In genomic region chr17:46513329-46513728, GRCm38 (mm10) we compare ENCODE assay signal across 19 mouse cellular contexts. TPM values are rescaled to one million over a fixed set of nuclear protein-coding genes. Genes with fewer than 3 reads are reported as not detected.
A peak's percentile ranks its signal among the peaks of the same experiment; 100 is the strongest.
DNase-seq lines count a peak whose midpoint lies in the region; ATAC-seq and TF ChIP-seq lines count a peak whose summit lies in the region.
"Had no signal": no experiment of that assay in that cellular context is flagged by ENCODE, and none has a peak within 500 bp of the region (broad histone marks: within the 10 kb centered on the region; RNA-seq: fewer than 3 reads in every experiment).

No protein-coding gene starts in this region.

- intact Hi-C loops in heart, postnatal 10 days (cut with DNase I) = no loop called here

- H3K9ac ChIP-seq in forebrain, embryonic 15.5 days (replicated peaks) = no peak overlapping the region
- H3K9ac ChIP-seq in forebrain, embryonic 13.5 days = no peak overlapping the region
- no peak overlapping the region for H3K9ac ChIP-seq in kidney, postnatal 0 days (ENCODE audit: low read depth, low read length)
- H3K9ac ChIP-seq in midbrain, embryonic 15.5 days = no peak overlapping the region
- H3K9ac ChIP-seq: heart, embryonic 15.5 days; hindbrain, embryonic 13.5 days; limb, embryonic 12.5 days had no signal

- no peaks in the 10 kb centered on the region for H3K4me1 ChIP-seq in forebrain, embryonic 15.5 days
- H3K4me1 ChIP-seq in forebrain, embryonic 13.5 days = no peaks in the 10 kb centered on the region
- H3K4me1 ChIP-seq in kidney, postnatal 0 days (replicated peaks; ENCODE audit: insufficient read depth, low read length) = no peaks in the 10 kb centered on the region
- H3K4me1 ChIP-seq in midbrain, embryonic 15.5 days = no peaks in the 10 kb centered on the region
- peaks cover 2% of the 10 kb centered on the region; the same call in 1 of the 2 replicates for H3K4me1 ChIP-seq in midbrain, embryonic 10.5 days
- H3K4me1 ChIP-seq: heart, embryonic 15.5 days; limb, embryonic 12.5 days had no signal

- peak; percentile 57 for ATAC-seq in forebrain, embryonic 15.5 days (replicated peaks)
- ATAC-seq in forebrain, embryonic 13.5 days = no peak
- ATAC-seq in kidney, postnatal 0 days (replicated peaks; ENCODE audit: low FRiP score, low read depth) = no peak
- peak; percentile 57; the same call in 1 of the 2 replicates for ATAC-seq in midbrain, embryonic 15.5 days (replicated peaks)
- no peak for ATAC-seq in granulocyte monocyte progenitor cell, adult 5-6 weeks (replicated peaks; ENCODE audit: poor library complexity, severe bottlenecking)
- ATAC-seq: intestine, embryonic 16.5 days had no signal

- H3K27ac ChIP-seq in forebrain, embryonic 15.5 days (replicated peaks) = no peak overlapping the region
- H3K27ac ChIP-seq in forebrain, embryonic 13.5 days = no peak overlapping the region
- no peak overlapping the region for H3K27ac ChIP-seq in kidney, postnatal 0 days
- no peak overlapping the region for H3K27ac ChIP-seq in midbrain, embryonic 15.5 days
- H3K27ac ChIP-seq in midbrain, embryonic 10.5 days (replicated peaks) = no peak overlapping the region
- H3K27ac ChIP-seq: heart, adult 2 months; heart, embryonic 15.5 days; hindbrain, embryonic 13.5 days; limb, embryonic 12.5 days had no signal

- H3K4me3 ChIP-seq in forebrain, embryonic 15.5 days = no peak overlapping the region
- H3K4me3 ChIP-seq in forebrain, embryonic 13.5 days = no peak overlapping the region
- no peak overlapping the region for H3K4me3 ChIP-seq in kidney, postnatal 0 days (replicated peaks; ENCODE audit: low read depth, low read length)
- no peak overlapping the region for H3K4me3 ChIP-seq in midbrain, embryonic 15.5 days
- H3K4me3 ChIP-seq in midbrain, embryonic 10.5 days = no peak overlapping the region
- H3K4me3 ChIP-seq: heart, adult 2 months; heart, embryonic 15.5 days; hindbrain, embryonic 13.5 days; limb, embryonic 12.5 days had no signal

- peak; percentile 30 for DNase-seq in kidney, postnatal 0 days (ENCODE audit: low spot score)
- no peak for DNase-seq in kidney, adult 18-20 months
- DNase-seq in midbrain, embryonic 10.5 days (ENCODE audit: low spot score) = no peak
- DNase-seq in heart, postnatal 10 days = no peak
- DNase-seq: cerebellum, adult 9-10 months; heart, adult 2 months; layer of hippocampus, adult 9-11 months; right cerebral cortex, postnatal 4 days; thymus, postnatal 14 days had no signal

- no peak overlapping the region for H3K4me2 ChIP-seq in forebrain, embryonic 15.5 days (replicated peaks)
- H3K4me2 ChIP-seq in forebrain, embryonic 13.5 days = no peak overlapping the region
- H3K4me2 ChIP-seq in kidney, postnatal 0 days (ENCODE audit: low read length) = no peak overlapping the region
- no peak overlapping the region for H3K4me2 ChIP-seq in midbrain, embryonic 15.5 days
- H3K4me2 ChIP-seq: heart, embryonic 15.5 days; hindbrain, embryonic 13.5 days; limb, embryonic 12.5 days had no signal

- no peaks in the 10 kb centered on the region for H3K27me3 ChIP-seq in forebrain, embryonic 15.5 days
- no peaks in the 10 kb centered on the region for H3K27me3 ChIP-seq in forebrain, embryonic 13.5 days
- no peaks in the 10 kb centered on the region for H3K27me3 ChIP-seq in kidney, postnatal 0 days (ENCODE audit: insufficient read depth, low read length)
- no peaks in the 10 kb centered on the region for H3K27me3 ChIP-seq in midbrain, embryonic 15.5 days (replicated peaks)
- H3K27me3 ChIP-seq in midbrain, embryonic 10.5 days (ENCODE audit: low read depth, poor library complexity, severe bottlenecking) = no peaks in the 10 kb centered on the region
- H3K27me3 ChIP-seq: heart, embryonic 15.5 days; hindbrain, embryonic 13.5 days; limb, embryonic 12.5 days had no signal

- H3K36me3 ChIP-seq in forebrain, embryonic 15.5 days = peaks cover under 1% of the 10 kb centered on the region; the same call in 1 of the 2 replicates
- 0 out of 2 replicates have a peak, but pooled peaks cover 6% of the 10 kb centered on the region for H3K36me3 ChIP-seq in forebrain, embryonic 13.5 days (ENCODE audit: poor library complexity, severe bottlenecking)
- H3K36me3 ChIP-seq in kidney, postnatal 0 days (ENCODE audit: insufficient read depth, low read length) = no peaks in the 10 kb centered on the region
- H3K36me3 ChIP-seq in midbrain, embryonic 15.5 days (replicated peaks) = peaks cover 4% of the 10 kb centered on the region; the same call in 1 of the 2 replicates
- H3K36me3 ChIP-seq in midbrain, embryonic 10.5 days = no peaks in the 10 kb centered on the region
- H3K36me3 ChIP-seq: heart, embryonic 15.5 days; limb, embryonic 12.5 days had no signal

- H3K9me3 ChIP-seq in forebrain, embryonic 15.5 days = no peaks in the 10 kb centered on the region
- H3K9me3 ChIP-seq in forebrain, embryonic 13.5 days (replicated peaks) = no peaks in the 10 kb centered on the region
- no peaks in the 10 kb centered on the region for H3K9me3 ChIP-seq in kidney, postnatal 0 days (replicated peaks; ENCODE audit: low read length)
- H3K9me3 ChIP-seq in midbrain, embryonic 15.5 days = no peaks in the 10 kb centered on the region
- H3K9me3 ChIP-seq in midbrain, embryonic 10.5 days (replicated peaks) = no peaks in the 10 kb centered on the region
- H3K9me3 ChIP-seq: heart, embryonic 15.5 days; hindbrain, embryonic 13.5 days; limb, embryonic 12.5 days had no signal

- WGBS in forebrain, embryonic 15.5 days = 67% methylated on average over 2 of the region's 2 CpGs
- 72% methylated on average over 2 of the region's 2 CpGs for WGBS in forebrain, embryonic 13.5 days
- 68% methylated on average over 2 of the region's 2 CpGs for WGBS in kidney, postnatal 0 days
- 64% methylated on average over 2 of the region's 2 CpGs for WGBS in midbrain, embryonic 15.5 days
- WGBS in midbrain, embryonic 10.5 days = 63% methylated on average over 2 of the region's 2 CpGs

- no peak for TF ChIP-seq CTCF in kidney, postnatal 0 days (IDR thresholded peaks at IDR 0.05; ENCODE audit: low read depth)

RNA-seq across cellular contexts. Expression of gene Dnph1, which starts 16.8 kb away (rescaled TPM):
- 32.1 and 33.3 TPM in 2 replicates for polyA plus RNA-seq in forebrain, embryonic 15.5 days (2015; fragmentation: Nextera tagmentation; extraction: Ambion mirVana)
- polyA plus RNA-seq in forebrain, embryonic 13.5 days (2015; fragmentation: Nextera tagmentation; extraction: Ambion mirVana) = 51.2 and 59.0 TPM in 2 replicates
- polyA plus RNA-seq in kidney, postnatal 0 days (2015; fragmentation: Nextera tagmentation; extraction: Ambion mirVana) = 31.8 and 32.7 TPM in 2 replicates
- polyA plus RNA-seq in midbrain, embryonic 15.5 days (2015; fragmentation: Nextera tagmentation; extraction: Ambion mirVana) = 14.5 and 17.3 TPM in 2 replicates
- polyA plus RNA-seq in midbrain, embryonic 10.5 days (2016; fragmentation: Nextera tagmentation; extraction: Ambion mirVana) = 85.2 and 98.4 TPM in 2 replicates
- 1 to 10 TPM; 3.7 to 4.0 TPM for total RNA-seq in heart, postnatal 10 days (2021)
- total RNA-seq in granulocyte monocyte progenitor cell, adult 5-6 weeks (2014; fragmentation: Nextera tagmentation) = 33.1 and 50.1 TPM in 2 replicates
- total RNA-seq in granulocyte monocyte progenitor cell, adult 5-6 weeks (2017) = 18.8 and 25.8 TPM in 2 replicates

RNA-seq across cellular contexts. Expression of gene Ttbk1, which starts 25.9 kb away (rescaled TPM):
- polyA plus RNA-seq in forebrain, embryonic 15.5 days (2015; fragmentation: Nextera tagmentation; extraction: Ambion mirVana) = 6.5 and 7.5 TPM in 2 replicates
- polyA plus RNA-seq in forebrain, embryonic 13.5 days (2015; fragmentation: Nextera tagmentation; extraction: Ambion mirVana) = 3.7 and 4.1 TPM in 2 replicates
- polyA plus RNA-seq in kidney, postnatal 0 days (2015; fragmentation: Nextera tagmentation; extraction: Ambion mirVana) = 0.10 and 0.11 TPM in 2 replicates
- 8.7 and 9.0 TPM in 2 replicates for polyA plus RNA-seq in midbrain, embryonic 15.5 days (2015; fragmentation: Nextera tagmentation; extraction: Ambion mirVana)
- polyA plus RNA-seq in midbrain, embryonic 10.5 days (2016; fragmentation: Nextera tagmentation; extraction: Ambion mirVana) = 0.81 and 1.8 TPM in 2 replicates
- under 1 TPM; 0.40 to 0.48 TPM for total RNA-seq in heart, postnatal 10 days (2021)
- 0.09 TPM in 1 of 2 replicates, not detected in the other for total RNA-seq in granulocyte monocyte progenitor cell, adult 5-6 weeks (2014; fragmentation: Nextera tagmentation)
- not detected in 2 replicates for total RNA-seq in granulocyte monocyte progenitor cell, adult 5-6 weeks (2017)
- total RNA-seq: megakaryocyte, adult 5-6 weeks had no signal
- polyA plus RNA-seq: liver, embryonic 16.5 days had no signal

RNA-seq across cellular contexts. Expression of gene Cul9, which starts 32.9 kb away (rescaled TPM):
- 16.8 and 17.4 TPM in 2 replicates for polyA plus RNA-seq in forebrain, embryonic 15.5 days (2015; fragmentation: Nextera tagmentation; extraction: Ambion mirVana)
- polyA plus RNA-seq in forebrain, embryonic 13.5 days (2015; fragmentation: Nextera tagmentation; extraction: Ambion mirVana) = 9.8 and 12.4 TPM in 2 replicates
- polyA plus RNA-seq in kidney, postnatal 0 days (2015; fragmentation: Nextera tagmentation; extraction: Ambion mirVana) = 6.0 and 6.5 TPM in 2 replicates
- polyA plus RNA-seq in midbrain, embryonic 15.5 days (2015; fragmentation: Nextera tagmentation; extraction: Ambion mirVana) = 25.0 and 26.7 TPM in 2 replicates
- polyA plus RNA-seq in midbrain, embryonic 10.5 days (2016; fragmentation: Nextera tagmentation; extraction: Ambion mirVana) = 4.4 and 6.3 TPM in 2 replicates
- 10 to 100 TPM; 13.8 to 18.8 TPM for total RNA-seq in heart, postnatal 10 days (2021)
- 14.2 and 34.8 TPM in 2 replicates for total RNA-seq in granulocyte monocyte progenitor cell, adult 5-6 weeks (2014; fragmentation: Nextera tagmentation)
- total RNA-seq in granulocyte monocyte progenitor cell, adult 5-6 weeks (2017) = 7.5 and 8.9 TPM in 2 replicates

RNA-seq across cellular contexts. Expression of gene Srf, which starts 42.6 kb away (rescaled TPM):
- polyA plus RNA-seq in forebrain, embryonic 15.5 days (2015; fragmentation: Nextera tagmentation; extraction: Ambion mirVana) = 3.3 and 5.4 TPM in 2 replicates
- polyA plus RNA-seq in forebrain, embryonic 13.5 days (2015; fragmentation: Nextera tagmentation; extraction: Ambion mirVana) = 4.2 and 4.4 TPM in 2 replicates
- polyA plus RNA-seq in kidney, postnatal 0 days (2015; fragmentation: Nextera tagmentation; extraction: Ambion mirVana) = 5.5 and 6.0 TPM in 2 replicates
- 3.7 and 5.7 TPM in 2 replicates for polyA plus RNA-seq in midbrain, embryonic 15.5 days (2015; fragmentation: Nextera tagmentation; extraction: Ambion mirVana)
- polyA plus RNA-seq in midbrain, embryonic 10.5 days (2016; fragmentation: Nextera tagmentation; extraction: Ambion mirVana) = 5.0 and 6.5 TPM in 2 replicates
- total RNA-seq in heart, postnatal 10 days (2021) = 100 to 1,000 TPM; 129 to 134 TPM
- 27.4 and 42.7 TPM in 2 replicates for total RNA-seq in granulocyte monocyte progenitor cell, adult 5-6 weeks (2014; fragmentation: Nextera tagmentation)
- total RNA-seq in granulocyte monocyte progenitor cell, adult 5-6 weeks (2017) = 29.6 and 47.7 TPM in 2 replicates

Comparison
In these comparisons a context has a peak if more than half of its experiments do, and no peak if none do; other contexts are left out.
1. ATAC-seq: peak in forebrain, embryonic 15.5 days (single experiment) and midbrain, embryonic 15.5 days (single experiment); none in forebrain, embryonic 13.5 days (single experiment), kidney, postnatal 0 days (single experiment) and granulocyte monocyte progenitor cell, adult 5-6 weeks (single experiment).